Mouse (Mus musculus) C2C12 (cell line): ENCODE results near the gene 9130213A22Rik.

ENCODE experiments used
- CTCF ChIP-seq: IDR thresholded peaks from one replicate; pipeline ENCODE4 v1.5.1; 2011; ENCODE audit not compliant: control insufficient read depth, insufficient read depth, insufficient read length
- MAX ChIP-seq: IDR thresholded peaks from one replicate; pipeline ENCODE4 v1.6.1; 2011; ENCODE audit warnings: mild to moderate bottlenecking, control low read depth
- MYOD1 ChIP-seq: IDR thresholded peaks from one replicate; pipeline ENCODE4 v1.6.1; 2011; ENCODE audit warnings: low read depth; ENCODE audit not compliant: control insufficient read depth, insufficient read length

GRCm38 (mm10) chr11:69090367-69090766 is 32.0 kb downstream of the 9130213A22Rik start:
- TF ChIP-seq CTCF = no peak
- no peak for TF ChIP-seq MAX
- TF ChIP-seq MYOD1 = no peak
